Mouse (Mus musculus) hindbrain, embryonic 14.5 days (tissue): ENCODE measurements around the gene Tbcb. TPM values are rescaled to one million over a fixed set of nuclear protein-coding genes. Genes with fewer than 3 reads are reported as not detected.

ENCODE experiments used
- ATAC-seq: fragments of 200-750 bp; cut with Nextera tagmentation; 2 replicates; pipeline ENCODE4 v1.8.0; 2017; ENCODE audit warnings: moderate number of reproducible peaks, mild to moderate bottlenecking, moderate TSS enrichment, moderate library complexity; ENCODE audit not compliant: low FRiP score
- DNase-seq: peaks from one replicate; pipeline ENCODE4 v3.0.0-alpha.2; 2015; ENCODE audit warnings: low spot score
- H3K27ac ChIP-seq: fragments of 300-500 bp; sonication (generic); 2 replicates; pipeline ENCODE4 v1.5.1; 2014; ENCODE audit warnings: mild to moderate bottlenecking, moderate library complexity
- H3K27me3 ChIP-seq: fragments of 300-500 bp; sonication (generic); 2 replicates; pipeline ENCODE4 v1.6.1; 2014; ENCODE audit warnings: mild to moderate bottlenecking, low read length, mixed read lengths; ENCODE audit not compliant: control insufficient read depth, insufficient read depth
- H3K36me3 ChIP-seq: fragments of 300-500 bp; sonication (generic); replicated peaks from 2 replicates; pipeline ENCODE4 v1.6.1; 2014; ENCODE audit not compliant: control insufficient read depth, insufficient read depth
- H3K4me1 ChIP-seq: fragments of 300-500 bp; sonication (generic); replicated peaks from 2 replicates; pipeline ENCODE4 v1.6.1; 2014; ENCODE audit warnings: antibody characterized with exemption, low read length, mixed read lengths; ENCODE audit not compliant: control insufficient read depth, insufficient read depth
- H3K4me2 ChIP-seq: fragments of 300-500 bp; sonication (generic); replicated peaks from 2 replicates; pipeline ENCODE4 v1.6.1; 2014; ENCODE audit warnings: mild to moderate bottlenecking, moderate library complexity
- H3K4me3 ChIP-seq: fragments of 300-500 bp; sonication (generic); replicated peaks from 2 replicates; pipeline ENCODE4 v1.5.1; 2014; ENCODE audit warnings: mild to moderate bottlenecking, low read length
- H3K9ac ChIP-seq: fragments of 300-500 bp; sonication (generic); 2 replicates; pipeline ENCODE4 v1.6.1; 2014
- H3K9me3 ChIP-seq: fragments of 300-500 bp; sonication (generic); 2 replicates; pipeline ENCODE4 v1.6.1; 2016; ENCODE audit warnings: low read length; ENCODE audit not compliant: control insufficient read depth
- whole genome bisulfite sequencing: fragments of 180-500 bp; shearing (Covaris S2); extraction: QIAGEN DNeasy Blood & Tissue Kit; methylation state at CpG from one replicate; pipeline ENCODE4 v1.1.7; 2014; 5-methylcytosine and 5-hydroxymethylcytosine counted together
- polyA plus RNA-seq: library from polyadenylated mRNA; unstranded; fragments of >200 nt; fragmentation: Nextera tagmentation; extraction: Ambion mirVana; gene quantifications from 2 replicates; pipeline ENCODE4 v1.2.1, GENCODE M21; 2014

The Tbcb gene
- polyA plus RNA-seq, 1 experiment from 2014 or later: 390 TPM

GRCm38 (mm10) chr7:30176474-30176873 is 55.6 kb downstream of the Tbcb start:
- no peaks in the 10 kb centered on the region for H3K27me3 ChIP-seq
- no peaks in the 10 kb centered on the region for H3K9me3 ChIP-seq

More at GRCm38 (mm10) chr7:30176474-30176873, 55.6 kb downstream of the Tbcb start:
- ATAC-seq (no peak), DNase-seq (no peak)
- H3K9ac ChIP-seq: no peak overlapping the region
- H3K27ac ChIP-seq: no peak overlapping the region
- no peak overlapping the region for H3K4me3 ChIP-seq
- no peaks in the 10 kb centered on the region for H3K4me1 ChIP-seq
- no peak overlapping the region for H3K4me2 ChIP-seq
- peaks cover 38% of the 10 kb centered on the region for H3K36me3 ChIP-seq
- WGBS: 82% methylated on average over 12 of the region's 12 CpGs

Other genes with a start within 250 kb of the Tbcb start
- gene Zfp568, start 248.3 kb downstream of the Tbcb start, polyA plus RNA-seq: 4.3 and 4.5 TPM in 2 replicates
- 10.9 and 13.6 TPM in 2 replicates for gene Zfp14, start 180.9 kb downstream of the Tbcb start, polyA plus RNA-seq
- 10.3 and 12.2 TPM in 2 replicates for gene Zfp82, start 159.4 kb downstream of the Tbcb start, polyA plus RNA-seq
- gene Gm26920, start 141.9 kb downstream of the Tbcb start, polyA plus RNA-seq: 0.96 and 2.2 TPM in 2 replicates
- 14.3 and 15.0 TPM in 2 replicates for gene Zfp566, start 141.7 kb downstream of the Tbcb start, polyA plus RNA-seq
- 88.6 and 97.8 TPM in 2 replicates for gene Zfp260, start 137.5 kb downstream of the Tbcb start, polyA plus RNA-seq
- gene Zfp382, start 110.3 kb downstream of the Tbcb start, polyA plus RNA-seq: 14.6 and 15.5 TPM in 2 replicates
- gene Zfp146, start 62.5 kb downstream of the Tbcb start, polyA plus RNA-seq: 13.2 and 14.0 TPM in 2 replicates
- 6.0 and 6.9 TPM in 2 replicates for gene Cox7a1, start 48.1 kb downstream of the Tbcb start, polyA plus RNA-seq
- gene Capns1, start 33.5 kb downstream of the Tbcb start, polyA plus RNA-seq: 62.0 and 70.7 TPM in 2 replicates
- gene Polr2i, start 324 bp downstream of the Tbcb start, polyA plus RNA-seq: 179 and 199 TPM in 2 replicates
- gene Ovol3, start 3.5 kb upstream of the Tbcb start, polyA plus RNA-seq: not detected in 2 replicates
- 0.16 and 0.43 TPM in 2 replicates for gene Thap8, start 47.8 kb upstream of the Tbcb start, polyA plus RNA-seq
- gene Wdr62, start 48.1 kb upstream of the Tbcb start, polyA plus RNA-seq: 5.7 and 5.9 TPM in 2 replicates
- gene Clip3, start 59.5 kb upstream of the Tbcb start, polyA plus RNA-seq: 123 and 146 TPM in 2 replicates
- 119 and 123 TPM in 2 replicates for gene Alkbh6, start 76.4 kb upstream of the Tbcb start, polyA plus RNA-seq
- gene Syne4, start 82.5 kb upstream of the Tbcb start, polyA plus RNA-seq: 10.7 and 11.9 TPM in 2 replicates
- gene E130208F15Rik, start 89.5 kb upstream of the Tbcb start, polyA plus RNA-seq: not detected in 2 replicates
- gene Sdhaf1, start 91.6 kb upstream of the Tbcb start, polyA plus RNA-seq: 16.5 and 19.2 TPM in 2 replicates
- 14.5 and 15.0 TPM in 2 replicates for gene Lrfn3, start 130.5 kb upstream of the Tbcb start, polyA plus RNA-seq
- gene Tyrobp, start 181.5 kb upstream of the Tbcb start, polyA plus RNA-seq: 27.2 and 35.6 TPM in 2 replicates
- 1.1 TPM in 1 of 2 replicates, not detected in the other for gene Hcst, start 187.6 kb upstream of the Tbcb start, polyA plus RNA-seq
- 1.8 and 2.9 TPM in 2 replicates for gene Nfkbid, start 189.5 kb upstream of the Tbcb start, polyA plus RNA-seq
- 690 and 752 TPM in 2 replicates for gene Aplp1, start 213.3 kb upstream of the Tbcb start, polyA plus RNA-seq
- gene Kirrel2, start 225.4 kb upstream of the Tbcb start, polyA plus RNA-seq: 1.8 and 2.4 TPM in 2 replicates
- 0.54 and 0.83 TPM in 2 replicates for gene Nphs1, start 226.0 kb upstream of the Tbcb start, polyA plus RNA-seq